Mouse (Mus musculus): ENCODE results near the gene Ift88.
A peak's percentile ranks its signal among the peaks of the same experiment; 100 is the strongest.

DNA sequence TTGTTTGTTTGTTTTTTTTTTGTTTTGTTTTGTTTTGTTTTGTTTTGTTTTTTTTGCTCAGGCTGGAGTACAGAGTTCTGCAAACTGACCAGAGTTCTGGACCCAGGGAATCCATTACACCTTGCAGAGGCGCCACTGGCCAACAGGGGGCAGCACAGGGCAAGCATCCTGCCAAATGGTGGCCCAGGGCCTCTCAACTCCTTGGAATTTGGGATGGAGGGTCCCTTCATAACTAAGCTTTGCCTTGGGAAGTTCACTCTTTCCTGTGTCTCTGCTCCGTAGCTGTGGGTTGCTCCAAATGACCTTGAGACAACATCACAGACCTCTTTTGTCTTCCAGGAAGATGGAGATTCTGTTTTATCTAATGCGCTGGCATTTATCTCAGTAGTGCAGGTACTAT, 109.4 kb downstream of the Ift88 start:
- TF ChIP-seq CTCF (IDR thresholded peaks at IDR 0.05; ENCODE audit: extremely low read depth, insufficient read length, insufficient replicate concordance, low read depth, low read length): peak; percentile 86
- no peak for TF ChIP-seq POLR2A (IDR thresholded peaks at IDR 0.05; ENCODE audit: low read depth, low read length)
